Mouse (Mus musculus): ENCODE measurements at regions not wholly inside any gene's neighbourhood (a gene's known extent, or its start where the extent isn't known, plus 50 kb on each side); places are given as distances from the start of the nearest gene placed in this dataset.

- H3K36me3 ChIP-seq (replicated peaks in 1 of 2; ENCODE audit: control insufficient read depth in 1 of 2, insufficient read depth in 1 of 2, low read length in 1 of 2) = no peaks in the 10 kb centered on the region
- H3K4me2 ChIP-seq (ENCODE audit: insufficient read depth, low read depth, poor library complexity, severe bottlenecking) = no peak overlapping the region
- in situ Hi-C loops (cut with MboI; ENCODE audit: low pct_ligation_motif_present, low pct_unique_long_range_greater_than_20kb, low sequenced_read_pairs) = no loop called here
- H3K79me2 ChIP-seq (replicated peaks; ENCODE audit: control insufficient read depth, extremely low read depth, insufficient read depth, poor library complexity, severe bottlenecking) = no peaks in the 10 kb centered on the region
- H3K4me1 ChIP-seq (ENCODE audit: control insufficient read depth in 1 of 2, insufficient read depth in 2 of 2) = no peaks in the 10 kb centered on the region
- H3K9ac ChIP-seq (ENCODE audit: insufficient read depth, low read depth) = no peak overlapping the region
- H3K27me3 ChIP-seq (replicated peaks) = peaks cover 57% of the 10 kb centered on the region
- no peak for TF ChIP-seq KAT2A (IDR thresholded peaks at IDR 0.05; ENCODE audit: insufficient replicate concordance, low read length)
- no peak for TF ChIP-seq PAX5 (IDR thresholded peaks at IDR 0.05; ENCODE audit: low read length)
- no peak for TF ChIP-seq ELF1 (IDR thresholded peaks at IDR 0.05; ENCODE audit: low read depth, low read length)
- no peak for TF ChIP-seq BHLHE40 (IDR thresholded peaks at IDR 0.05; ENCODE audit: low read depth, low read length)
- TF ChIP-seq SMC3 (IDR thresholded peaks at IDR 0.05; ENCODE audit: low read depth, low read length) = no peak
- TF ChIP-seq EP300 (IDR thresholded peaks at IDR 0.05; ENCODE audit: low read length) = no peak
- no peak for TF ChIP-seq ZC3H11A (IDR thresholded peaks at IDR 0.05; ENCODE audit: low read depth, low read length)
- TF ChIP-seq UBTF (IDR thresholded peaks at IDR 0.05; ENCODE audit: low read depth, low read length) = no peak
- TF ChIP-seq POLR2A (IDR thresholded peaks at IDR 0.05; ENCODE audit: low read depth, low read length) = no peak
- dilution Hi-C loops (cut with MboI; ENCODE audit: extremely low pct_ligation_motif_present, extremely low pct_unique_long_range_greater_than_20kb, low sequenced_read_pairs) = no loop called here
- no peak overlapping the region for H3K27ac ChIP-seq (ENCODE audit: insufficient read depth, low read depth)
- no peak for DNase-seq (ENCODE audit: extremely low read depth)
- no peaks in the 10 kb centered on the region for H3K9me3 ChIP-seq (replicated peaks; ENCODE audit: low read length)
- H3K4me3 ChIP-seq (replicated peaks in 1 of 3; ENCODE audit: low read depth in 2 of 3, low read length in 2 of 3, poor library complexity in 1 of 3) = no peak overlapping the region
These were observed 390.7 kb downstream of the Wdr11 start for GRCm38 (mm10) chr7:129982411-129982810.

- no peak overlapping the region for H3K4me3 ChIP-seq (replicated peaks in 1 of 3; ENCODE audit: low read depth in 2 of 3, low read length in 2 of 3, poor library complexity in 1 of 3)
- H3K9ac ChIP-seq (ENCODE audit: insufficient read depth, low read depth) = no peak overlapping the region
- in situ Hi-C loops (cut with MboI; ENCODE audit: low pct_ligation_motif_present, low pct_unique_long_range_greater_than_20kb, low sequenced_read_pairs) = no loop called here
- dilution Hi-C loops (cut with MboI; ENCODE audit: extremely low pct_ligation_motif_present, extremely low pct_unique_long_range_greater_than_20kb, low sequenced_read_pairs) = no loop called here
- H3K27ac ChIP-seq (ENCODE audit: insufficient read depth, low read depth) = no peak overlapping the region
- H3K9me3 ChIP-seq (replicated peaks; ENCODE audit: low read length) = no peaks in the 10 kb centered on the region
- H3K36me3 ChIP-seq (replicated peaks in 1 of 2; ENCODE audit: control insufficient read depth in 1 of 2, insufficient read depth in 1 of 2, low read length in 1 of 2) = no peaks in the 10 kb centered on the region
- H3K79me2 ChIP-seq (replicated peaks; ENCODE audit: control insufficient read depth, extremely low read depth, insufficient read depth, poor library complexity, severe bottlenecking) = no peaks in the 10 kb centered on the region
- H3K27me3 ChIP-seq (replicated peaks) = peaks cover 49% of the 10 kb centered on the region
- no peak for DNase-seq (ENCODE audit: extremely low read depth)
- no peaks in the 10 kb centered on the region for H3K4me1 ChIP-seq (ENCODE audit: control insufficient read depth in 1 of 2, insufficient read depth in 2 of 2)
- no peak overlapping the region for H3K4me2 ChIP-seq (ENCODE audit: insufficient read depth, low read depth, poor library complexity, severe bottlenecking)
- no peak for TF ChIP-seq MAX (IDR thresholded peaks at IDR 0.05; ENCODE audit: low read length)
- no peak for TF ChIP-seq ZNF384 (IDR thresholded peaks at IDR 0.05; ENCODE audit: low read depth, low read length)
- TF ChIP-seq RCOR1 (conservative IDR thresholded peaks at IDR 0.05; ENCODE audit: low read depth, low read length) = no peak
- no peak for TF ChIP-seq MEF2A (IDR thresholded peaks at IDR 0.05; ENCODE audit: borderline replicate concordance, low read depth, low read length)
- no peak for TF ChIP-seq TCF12 (IDR thresholded peaks at IDR 0.05; ENCODE audit: low read depth, low read length)
- no peak for TF ChIP-seq SMC3 (IDR thresholded peaks at IDR 0.05; ENCODE audit: low read depth, low read length)
- no peak for TF ChIP-seq TBP (conservative IDR thresholded peaks at IDR 0.05; ENCODE audit: low read depth, low read length)
These were observed 392.0 kb downstream of the Wdr11 start for GRCm38 (mm10) chr7:129983601-129984120.

GRCm38 (mm10) chr7:129984367-129984766 is 392.7 kb downstream of the Wdr11 start:
- no peaks in the 10 kb centered on the region for H3K79me2 ChIP-seq (replicated peaks; ENCODE audit: control insufficient read depth, extremely low read depth, insufficient read depth, poor library complexity, severe bottlenecking)
- H3K4me3 ChIP-seq (replicated peaks in 1 of 3; ENCODE audit: low read depth in 2 of 3, low read length in 2 of 3, poor library complexity in 1 of 3) = no peak overlapping the region
- H3K9ac ChIP-seq (ENCODE audit: insufficient read depth, low read depth) = no peak overlapping the region
- DNase-seq (ENCODE audit: extremely low read depth) = no peak
- no peaks in the 10 kb centered on the region for H3K4me1 ChIP-seq (ENCODE audit: control insufficient read depth in 1 of 2, insufficient read depth in 2 of 2)
- in situ Hi-C loops (cut with MboI; ENCODE audit: low pct_ligation_motif_present, low pct_unique_long_range_greater_than_20kb, low sequenced_read_pairs) = no loop called here
- no peak overlapping the region for H3K27ac ChIP-seq (ENCODE audit: insufficient read depth, low read depth)
- dilution Hi-C loops (cut with MboI; ENCODE audit: extremely low pct_ligation_motif_present, extremely low pct_unique_long_range_greater_than_20kb, low sequenced_read_pairs) = no loop called here
- no peak overlapping the region for H3K4me2 ChIP-seq (ENCODE audit: insufficient read depth, low read depth, poor library complexity, severe bottlenecking)
- peaks cover 53% of the 10 kb centered on the region for H3K27me3 ChIP-seq (replicated peaks)
- H3K9me3 ChIP-seq (replicated peaks; ENCODE audit: low read length) = no peaks in the 10 kb centered on the region
- no peaks in the 10 kb centered on the region for H3K36me3 ChIP-seq (replicated peaks in 1 of 2; ENCODE audit: control insufficient read depth in 1 of 2, insufficient read depth in 1 of 2, low read length in 1 of 2)
- no peak for TF ChIP-seq ZMIZ1 (IDR thresholded peaks at IDR 0.05; ENCODE audit: low read depth, low read length)
- TF ChIP-seq PAX5 (IDR thresholded peaks at IDR 0.05; ENCODE audit: low read length) = no peak
- no peak for TF ChIP-seq POLR2AphosphoS2 (IDR thresholded peaks at IDR 0.05; ENCODE audit: low read depth, low read length)
- TF ChIP-seq SIN3A (IDR thresholded peaks at IDR 0.05; ENCODE audit: low read length) = no peak
- TF ChIP-seq TBP (conservative IDR thresholded peaks at IDR 0.05; ENCODE audit: low read depth, low read length) = no peak
- TF ChIP-seq MEF2A (IDR thresholded peaks at IDR 0.05; ENCODE audit: borderline replicate concordance, low read depth, low read length) = no peak
- no peak for TF ChIP-seq MXI1 (IDR thresholded peaks at IDR 0.05; ENCODE audit: low read depth, low read length)
- no peak for TF ChIP-seq NELFE (IDR thresholded peaks at IDR 0.05; ENCODE audit: low read depth, low read length)
- TF ChIP-seq HCFC1 (IDR thresholded peaks at IDR 0.05; ENCODE audit: low read depth, low read length) = no peak
- TF ChIP-seq E2F4 (IDR thresholded peaks at IDR 0.05; ENCODE audit: insufficient replicate concordance, low read depth, low read length) = no peak
- no peak for TF ChIP-seq MAZ (IDR thresholded peaks at IDR 0.05; ENCODE audit: low read depth, low read length)
- no peak for TF ChIP-seq MAX (IDR thresholded peaks at IDR 0.05; ENCODE audit: low read length)
- TF ChIP-seq CTCF (conservative IDR thresholded peaks at IDR 0.05 in 1 of 2, IDR thresholded peaks at IDR 0.05 in 1 of 2; ENCODE audit: low read depth in 2 of 2, low read length in 2 of 2) = no peak
- TF ChIP-seq CHD1 (IDR thresholded peaks at IDR 0.05; ENCODE audit: low read depth, low read length) = no peak

Data from CH12.LX (cell line).